Mouse (Mus musculus) cortical plate, adult 2 months (tissue): Measurements from ENCODE around the gene Sgpp1.

Experiments
- CTCF ChIP-seq: fragments of 200-500 bp; IDR thresholded peaks from 2 replicates; pipeline ENCODE4 v1.5.1; 2011; ENCODE audit warnings: mild to moderate bottlenecking, control low read depth, low read length; ENCODE audit not compliant: insufficient read depth; ENCODE audit errors: extremely low read depth
- POLR2A ChIP-seq: fragments of 200-500 bp; IDR thresholded peaks from 2 replicates; pipeline ENCODE4 v1.6.1; 2011; ENCODE audit warnings: mild to moderate bottlenecking, low read length, control low read depth; ENCODE audit not compliant: insufficient read depth; ENCODE audit errors: extremely low read depth

- TF ChIP-seq CTCF = no peak
- no peak for TF ChIP-seq POLR2A
Measured at GRCm38 (mm10) chr12:75670611-75671010, 64.9 kb downstream of the Sgpp1 start.
